Mouse (Mus musculus): ENCODE data around the gene Hs3st1. TPM values are rescaled to one million over a fixed set of nuclear protein-coding genes. Genes with fewer than 3 reads are reported as not detected.

Gene Hs3st1
- polyA plus RNA-seq, 1 experiment from 2014 or later: 9.8 TPM

GRCm38 (mm10) chr5:39758890-39759475, 3.7 kb upstream of the Hs3st1 start:
- DNase-seq (ENCODE audit: low spot score): no peak
- Histone ChIP-seq H3K4me3 (ENCODE audit: low read depth, low read length) (no peak overlapping the region), H3K9me3 (ENCODE audit: control insufficient read depth, low read length) (no peaks in the 10 kb centered on the region), H3K4me2 (replicated peaks; ENCODE audit: low read depth, low read length) (no peak overlapping the region), H3K4me1 (replicated peaks; ENCODE audit: control insufficient read depth, insufficient read depth, low read length) (no peaks in the 10 kb centered on the region), H3K27ac (ENCODE audit: low read depth, low read length) (no peak overlapping the region), H3K27me3 (ENCODE audit: control insufficient read depth, insufficient read depth, low read length) (no peaks in the 10 kb centered on the region), H3K36me3 (ENCODE audit: control insufficient read depth, insufficient read depth, low read length) (no peaks in the 10 kb centered on the region), H3K9ac (ENCODE audit: low read depth, low read length) (no peak overlapping the region)
- 92% methylated on average over 2 of the region's 2 CpGs for WGBS
- no peak for ATAC-seq (ENCODE audit: low FRiP score)

GRCm38 (mm10) chr5:39736843-39737242, 18.4 kb downstream of the Hs3st1 start:
- DNase-seq (ENCODE audit: low spot score) (no peak), ATAC-seq (ENCODE audit: low FRiP score) (no peak)
- Histone ChIP-seq H3K4me2 (replicated peaks; ENCODE audit: low read depth, low read length) (no peak overlapping the region), H3K27ac (ENCODE audit: low read depth, low read length) (no peak overlapping the region), H3K4me1 (replicated peaks; ENCODE audit: control insufficient read depth, insufficient read depth, low read length) (no peaks in the 10 kb centered on the region), H3K9me3 (ENCODE audit: control insufficient read depth, low read length) (no peaks in the 10 kb centered on the region), H3K4me3 (ENCODE audit: low read depth, low read length) (no peak overlapping the region), H3K9ac (ENCODE audit: low read depth, low read length) (no peak overlapping the region), H3K27me3 (ENCODE audit: control insufficient read depth, insufficient read depth, low read length) (no peaks in the 10 kb centered on the region), H3K36me3 (ENCODE audit: control insufficient read depth, insufficient read depth, low read length) (no peaks in the 10 kb centered on the region)
- WGBS: 86% methylated on average over 2 of the region's 2 CpGs

GRCm38 (mm10) chr5:39733750-39734443, 21.4 kb downstream of the Hs3st1 start:
- no peaks in the 10 kb centered on the region for H3K27me3 ChIP-seq (ENCODE audit: control insufficient read depth, insufficient read depth, low read length)
- no peak overlapping the region for H3K9ac ChIP-seq (ENCODE audit: low read depth, low read length)
- H3K9me3 ChIP-seq (ENCODE audit: control insufficient read depth, low read length): no peaks in the 10 kb centered on the region
- 62% methylated on average over 1 of the region's 1 CpGs for WGBS
- H3K36me3 ChIP-seq (ENCODE audit: control insufficient read depth, insufficient read depth, low read length): no peaks in the 10 kb centered on the region
- no peak for ATAC-seq (ENCODE audit: low FRiP score)
- H3K4me1 ChIP-seq (replicated peaks; ENCODE audit: control insufficient read depth, insufficient read depth, low read length): no peaks in the 10 kb centered on the region
- no peak overlapping the region for H3K4me2 ChIP-seq (replicated peaks; ENCODE audit: low read depth, low read length)
- no peak overlapping the region for H3K27ac ChIP-seq (ENCODE audit: low read depth, low read length)
- no peak overlapping the region for H3K4me3 ChIP-seq (ENCODE audit: low read depth, low read length)
- no peak for DNase-seq (ENCODE audit: low spot score)

GRCm38 (mm10) chr5:39733013-39733749, 22.1 kb downstream of the Hs3st1 start:
- 66% methylated on average over 5 of the region's 5 CpGs for WGBS
- Histone ChIP-seq H3K4me2 (replicated peaks; ENCODE audit: low read depth, low read length) (no peak overlapping the region), H3K4me3 (ENCODE audit: low read depth, low read length) (no peak overlapping the region), H3K27me3 (ENCODE audit: control insufficient read depth, insufficient read depth, low read length) (no peaks in the 10 kb centered on the region), H3K4me1 (replicated peaks; ENCODE audit: control insufficient read depth, insufficient read depth, low read length) (no peaks in the 10 kb centered on the region), H3K9me3 (ENCODE audit: control insufficient read depth, low read length) (no peaks in the 10 kb centered on the region), H3K36me3 (ENCODE audit: control insufficient read depth, insufficient read depth, low read length) (no peaks in the 10 kb centered on the region), H3K9ac (ENCODE audit: low read depth, low read length) (no peak overlapping the region), H3K27ac (ENCODE audit: low read depth, low read length) (no peak overlapping the region)
- ATAC-seq (ENCODE audit: low FRiP score): no peak
- no peak for DNase-seq (ENCODE audit: low spot score)

- Histone ChIP-seq H3K4me3 (ENCODE audit: low read depth, low read length) (no peak overlapping the region), H3K27ac (ENCODE audit: low read depth, low read length) (no peak overlapping the region), H3K36me3 (ENCODE audit: control insufficient read depth, insufficient read depth, low read length) (no peaks in the 10 kb centered on the region), H3K9me3 (ENCODE audit: control insufficient read depth, low read length) (no peaks in the 10 kb centered on the region), H3K9ac (ENCODE audit: low read depth, low read length) (no peak overlapping the region), H3K4me1 (replicated peaks; ENCODE audit: control insufficient read depth, insufficient read depth, low read length) (no peaks in the 10 kb centered on the region), H3K4me2 (replicated peaks; ENCODE audit: low read depth, low read length) (no peak overlapping the region), H3K27me3 (ENCODE audit: control insufficient read depth, insufficient read depth, low read length) (no peaks in the 10 kb centered on the region)
- DNase-seq (ENCODE audit: low spot score): no peak
- ATAC-seq (ENCODE audit: low FRiP score): no peak
- WGBS: 86% methylated on average over 13 of the region's 13 CpGs
Observed at GRCm38 (mm10) chr5:39715694-39716550, 39.4 kb downstream of the Hs3st1 start.

- no peaks in the 10 kb centered on the region for H3K27me3 ChIP-seq (ENCODE audit: control insufficient read depth, insufficient read depth, low read length)
- no peak overlapping the region for H3K9ac ChIP-seq (ENCODE audit: low read depth, low read length)
- no peaks in the 10 kb centered on the region for H3K36me3 ChIP-seq (ENCODE audit: control insufficient read depth, insufficient read depth, low read length)
- no peaks in the 10 kb centered on the region for H3K4me1 ChIP-seq (replicated peaks; ENCODE audit: control insufficient read depth, insufficient read depth, low read length)
- WGBS: 84% methylated on average over 5 of the region's 5 CpGs
- H3K4me3 ChIP-seq (ENCODE audit: low read depth, low read length): no peak overlapping the region
- H3K9me3 ChIP-seq (ENCODE audit: control insufficient read depth, low read length): no peaks in the 10 kb centered on the region
- H3K27ac ChIP-seq (ENCODE audit: low read depth, low read length): no peak overlapping the region
- ATAC-seq (ENCODE audit: low FRiP score): no peak
- no peak for DNase-seq (ENCODE audit: low spot score)
- H3K4me2 ChIP-seq (replicated peaks; ENCODE audit: low read depth, low read length): no peak overlapping the region
Observed at GRCm38 (mm10) chr5:39715193-39715592, 40.1 kb downstream of the Hs3st1 start.

GRCm38 (mm10) chr5:39705539-39705938, 49.7 kb downstream of the Hs3st1 start:
- no peaks in the 10 kb centered on the region for H3K36me3 ChIP-seq (ENCODE audit: control insufficient read depth, insufficient read depth, low read length)
- no peak overlapping the region for H3K4me3 ChIP-seq (ENCODE audit: low read depth, low read length)
- H3K4me1 ChIP-seq (replicated peaks; ENCODE audit: control insufficient read depth, insufficient read depth, low read length): no peaks in the 10 kb centered on the region
- ATAC-seq (ENCODE audit: low FRiP score) (no peak), DNase-seq (ENCODE audit: low spot score) (no peak)
- no peaks in the 10 kb centered on the region for H3K27me3 ChIP-seq (ENCODE audit: control insufficient read depth, insufficient read depth, low read length)
- H3K27ac ChIP-seq (ENCODE audit: low read depth, low read length): no peak overlapping the region
- H3K9me3 ChIP-seq (ENCODE audit: control insufficient read depth, low read length): no peaks in the 10 kb centered on the region
- H3K9ac ChIP-seq (ENCODE audit: low read depth, low read length): no peak overlapping the region
- 83% methylated on average over 3 of the region's 3 CpGs for WGBS
- H3K4me2 ChIP-seq (replicated peaks; ENCODE audit: low read depth, low read length): no peak overlapping the region

GRCm38 (mm10) chr5:39660826-39661225, 94.4 kb downstream of the Hs3st1 start:
- no peak overlapping the region for H3K4me3 ChIP-seq (ENCODE audit: low read depth, low read length)
- no peak overlapping the region for H3K9ac ChIP-seq (ENCODE audit: low read depth, low read length)
- H3K36me3 ChIP-seq (ENCODE audit: control insufficient read depth, insufficient read depth, low read length): no peaks in the 10 kb centered on the region
- H3K9me3 ChIP-seq (ENCODE audit: control insufficient read depth, low read length): no peaks in the 10 kb centered on the region
- 96% methylated on average over 4 of the region's 4 CpGs for WGBS
- no peak overlapping the region for H3K4me2 ChIP-seq (replicated peaks; ENCODE audit: low read depth, low read length)
- H3K27ac ChIP-seq (ENCODE audit: low read depth, low read length): no peak overlapping the region
- DNase-seq (ENCODE audit: low spot score): no peak
- H3K4me1 ChIP-seq (replicated peaks; ENCODE audit: control insufficient read depth, insufficient read depth, low read length): no peaks in the 10 kb centered on the region
- H3K27me3 ChIP-seq (ENCODE audit: control insufficient read depth, insufficient read depth, low read length): no peaks in the 10 kb centered on the region
- ATAC-seq (ENCODE audit: low FRiP score): no peak
